Mouse (Mus musculus) left cerebral cortex, adult 18-20 months (tissue): ENCODE measurements around the gene Nup153. TPM values are rescaled to one million over a fixed set of nuclear protein-coding genes. Genes with fewer than 3 reads are reported as not detected.

ENCODE experiments used
- total RNA-seq, 2 experiments: library from RNA; stranded (reverse); gene quantifications; 2 replicates each; pipeline ENCODE4 v1.2.3; 2021

Gene Nup153
- total RNA-seq, 2 experiments from 2014 or later, result 58.4 TPM

Other genes starting within 250 kb of the Nup153 start
- gene Cap2, start 226.1 kb downstream of the Nup153 start, total RNA-seq, result 100 to 1,000 TPM; 265 to 282 TPM
- 10 to 100 TPM; 93.8 to 94.7 TPM for gene Fam8a1, start 58.4 kb downstream of the Nup153 start, total RNA-seq
- gene Kif13a, start 201.9 kb upstream of the Nup153 start, total RNA-seq, result 10 to 100 TPM; 20.2 to 24.2 TPM